Mouse (Mus musculus) frontal cortex, adult (tissue): Measurements from ENCODE around the gene Gm44502.
"Not testable (repeated sequence)": the region's sequence is repeated elsewhere in the genome, so short reads cannot be mapped to it uniquely, and the experiment has no call there.

Source experiments
- ATAC-seq: cut with Nextera tagmentation; 2 replicates; pipeline ENCODE4 v1.9.2; 2017; ENCODE audit warnings: mild to moderate bottlenecking, moderate library complexity, mixed read lengths; ENCODE audit not compliant: low TSS enrichment

Gene Gm44502

GRCm38 (mm10) chr15:89453865-89454478 is 24.5 kb upstream of the Gm44502 start, which contains the start of gene Mapk8ip2:
Gene Mapk8ip2, plus strand, starts transcription at chr15:89453913.
- peak; percentile 53 for ATAC-seq

DNA sequence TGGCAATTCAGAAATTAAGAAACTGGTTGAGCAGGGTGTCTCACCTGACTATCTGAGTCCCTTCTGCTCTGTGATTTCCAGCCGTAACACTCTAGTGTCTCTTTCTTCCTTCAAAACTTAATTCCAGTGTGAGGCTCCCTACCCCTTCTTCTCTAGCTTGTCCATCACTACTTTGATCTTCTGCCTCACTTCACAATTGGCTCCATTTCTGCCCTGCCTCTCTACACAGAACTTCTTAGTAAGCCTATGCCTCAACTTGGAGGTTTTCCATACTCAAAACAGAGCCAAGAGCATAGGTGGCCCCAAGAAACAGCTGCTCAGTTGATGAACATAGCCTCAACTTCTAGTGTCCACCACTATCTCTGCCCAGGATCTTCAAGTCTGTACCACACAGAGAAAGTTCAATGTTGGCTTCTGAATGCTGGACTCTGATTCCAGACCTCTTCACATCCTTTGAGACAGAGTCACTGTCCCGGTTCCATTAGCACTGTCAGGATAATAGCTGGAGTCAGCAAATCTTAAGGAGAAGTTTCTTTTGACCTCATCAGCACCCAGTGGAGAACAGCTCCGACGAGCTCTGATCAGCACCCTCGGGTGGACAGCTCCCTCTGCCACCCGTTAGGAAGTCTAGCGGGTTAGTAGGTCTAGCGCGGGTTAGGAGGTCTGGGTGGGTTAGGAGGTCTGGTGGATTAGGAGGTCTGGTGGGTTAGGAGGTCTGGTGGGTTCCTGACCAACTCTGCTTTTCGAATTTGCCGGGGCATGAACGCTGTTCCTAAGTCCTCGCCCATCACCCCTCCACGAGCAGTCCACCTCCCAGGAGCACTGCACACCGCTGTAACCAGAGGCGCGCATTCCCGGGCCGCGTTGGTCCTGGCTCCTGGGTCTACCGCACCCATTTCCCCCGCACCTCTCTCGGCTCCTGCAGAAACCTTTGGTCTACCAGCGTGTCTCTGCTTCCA is 23.7 kb upstream of the Gm44502 start:
- peak; percentile 53 for ATAC-seq

GRCm38 (mm10) chr15:89442486-89443070 is 13.1 kb upstream of the Gm44502 start:
- peak; percentile 62; the same call in 1 of the 2 replicates for ATAC-seq

DNA sequence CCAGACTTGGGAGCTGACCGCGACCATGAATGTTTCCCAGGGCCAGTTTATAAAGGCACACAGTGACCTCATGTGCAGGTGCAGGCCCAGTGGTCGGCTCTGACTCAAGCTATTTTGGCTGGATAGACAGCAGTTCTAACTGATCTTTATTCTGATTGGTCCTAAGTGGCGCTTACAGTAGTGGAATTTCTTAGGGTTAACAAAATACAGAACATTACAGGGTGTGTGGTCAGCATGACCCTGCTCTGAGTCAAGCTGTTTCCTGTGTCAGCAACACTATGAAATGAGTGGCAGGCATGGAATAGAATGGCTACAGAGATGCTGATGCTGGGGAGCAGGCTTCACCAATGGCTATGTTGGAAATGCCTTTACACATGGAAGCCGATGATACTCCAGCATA is 6.4 kb upstream of the Gm44502 start:
- no peak for ATAC-seq

DNA sequence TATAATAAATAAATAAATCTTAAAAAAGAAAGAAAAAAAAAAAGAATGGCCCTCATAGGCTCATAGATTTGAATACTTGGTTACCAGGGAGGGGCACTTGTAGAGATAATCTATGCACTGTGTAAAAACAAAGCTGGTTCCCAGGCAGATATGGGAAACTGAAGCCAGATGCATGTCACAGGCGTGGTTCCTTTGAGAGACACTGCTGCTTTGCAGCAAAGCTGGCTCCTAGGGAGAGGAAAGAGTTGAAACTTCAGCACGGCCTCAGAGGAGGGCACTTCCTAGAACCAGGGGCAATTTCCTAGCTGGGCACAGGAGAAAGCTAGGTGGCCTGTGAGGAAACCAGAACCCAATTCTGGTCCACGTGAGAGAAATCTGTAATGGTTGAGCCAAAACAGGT is 4.6 kb upstream of the Gm44502 start:
- ATAC-seq, result no peak

DNA sequence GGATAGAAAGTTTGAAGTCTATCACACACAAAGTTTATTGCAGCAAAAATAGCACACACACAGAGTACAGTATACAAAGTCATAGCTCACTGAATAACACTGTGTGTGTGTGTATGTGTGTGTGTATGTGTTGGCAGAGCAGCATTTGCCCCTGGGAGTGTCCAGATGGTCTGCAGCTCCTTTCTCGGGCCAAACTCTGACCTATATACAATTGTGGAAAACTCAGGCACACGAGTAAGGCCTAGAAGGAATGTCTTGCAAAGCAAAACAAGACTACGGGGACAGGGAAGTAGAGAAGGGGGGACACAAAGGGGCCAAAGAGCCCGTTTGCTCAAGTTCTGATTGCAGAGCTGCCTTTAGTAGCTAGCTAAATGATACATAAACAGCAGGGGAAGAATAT is 3.5 kb upstream of the Gm44502 start:
- ATAC-seq, result no peak

DNA sequence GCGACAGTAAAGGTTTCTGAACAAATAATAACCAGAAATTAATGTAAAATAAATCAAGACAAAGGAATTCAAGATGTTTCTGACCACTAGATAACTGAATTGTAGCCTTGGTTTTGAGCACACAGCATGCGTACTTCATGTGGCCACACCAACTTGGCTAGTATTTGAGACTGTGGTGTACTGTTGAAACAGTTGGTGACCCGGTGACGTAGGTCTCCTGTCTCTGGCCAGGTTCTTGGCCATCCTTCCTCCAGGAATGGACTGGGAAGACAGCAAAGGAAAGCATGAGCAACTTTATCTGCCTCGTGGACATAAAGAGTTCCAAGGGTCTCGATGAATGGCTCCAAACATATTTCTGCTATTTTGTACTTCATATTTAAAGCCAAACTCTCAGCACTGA is 2.3 kb upstream of the Gm44502 start:
- no peak for ATAC-seq

- ATAC-seq, result no peak
These were observed 1.8 kb upstream of the Gm44502 start for GRCm38 (mm10) chr15:89431271-89431670.

DNA sequence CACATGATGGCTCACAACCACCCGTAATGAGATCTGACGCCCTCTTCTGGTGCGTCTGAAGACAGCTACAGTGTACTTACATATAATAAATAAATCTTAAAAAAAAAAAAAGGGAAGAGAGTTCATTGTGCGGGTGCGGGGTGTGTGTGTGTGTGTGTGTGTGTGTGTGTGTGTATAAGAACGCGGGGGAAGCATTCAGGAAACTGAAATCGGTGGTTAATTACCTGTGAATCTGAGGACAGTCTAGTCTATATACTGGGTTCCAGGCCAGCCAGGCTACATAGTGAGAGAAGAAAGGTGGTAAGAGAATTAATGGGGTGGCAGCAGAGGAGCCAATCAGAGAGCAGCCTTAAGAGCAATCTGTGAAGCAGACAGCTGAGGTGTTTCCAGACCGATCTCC is 1.3 kb upstream of the Gm44502 start:
- not testable (repeated sequence) for ATAC-seq

DNA sequence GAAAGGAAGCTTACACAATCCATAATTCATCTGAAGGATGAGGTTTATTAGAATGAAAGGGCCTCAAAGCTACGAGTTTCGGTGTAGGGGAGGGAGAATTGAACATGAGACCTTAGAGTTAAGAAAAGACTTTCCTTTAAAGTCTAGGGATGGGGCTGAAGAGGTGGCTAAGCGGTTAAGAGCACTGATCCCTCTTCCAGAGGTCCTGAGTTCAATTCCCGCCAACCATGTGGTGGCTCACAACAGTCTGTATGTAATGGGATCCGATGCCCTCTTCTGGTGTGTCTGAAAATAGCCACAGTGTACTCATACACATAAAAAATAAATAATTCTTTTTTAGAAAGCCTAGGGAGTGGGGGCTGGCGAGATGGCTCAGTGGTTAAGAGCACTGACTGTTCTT is 845 bp upstream of the Gm44502 start:
- no peak for ATAC-seq

- no peak for ATAC-seq
These were observed 610 bp downstream of the Gm44502 start for GRCm38 (mm10) chr15:89428821-89429351.

- ATAC-seq, result no peak
These were observed 1.2 kb downstream of the Gm44502 start for GRCm38 (mm10) chr15:89428136-89428790.

DNA sequence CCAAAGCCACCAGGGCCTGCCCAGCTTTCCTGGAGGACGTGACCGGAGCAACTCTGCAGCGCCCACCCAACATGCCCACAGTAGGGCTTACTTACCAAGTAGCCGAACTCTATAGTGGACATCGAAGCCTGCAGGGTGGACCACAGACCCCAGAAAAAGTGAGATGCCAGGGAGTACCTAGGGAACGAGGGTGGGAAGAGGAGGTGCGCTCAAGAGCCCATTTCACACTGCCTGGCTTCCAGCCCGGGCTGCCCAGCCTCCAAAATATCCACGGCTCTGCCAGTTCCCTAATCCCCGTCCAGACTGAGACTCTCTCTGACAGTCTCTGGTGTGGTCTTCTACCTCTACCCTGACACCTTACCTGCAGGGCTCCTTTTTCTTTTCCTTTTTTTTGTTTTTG is 2.8 kb downstream of the Gm44502 start:
- no peak for ATAC-seq

DNA sequence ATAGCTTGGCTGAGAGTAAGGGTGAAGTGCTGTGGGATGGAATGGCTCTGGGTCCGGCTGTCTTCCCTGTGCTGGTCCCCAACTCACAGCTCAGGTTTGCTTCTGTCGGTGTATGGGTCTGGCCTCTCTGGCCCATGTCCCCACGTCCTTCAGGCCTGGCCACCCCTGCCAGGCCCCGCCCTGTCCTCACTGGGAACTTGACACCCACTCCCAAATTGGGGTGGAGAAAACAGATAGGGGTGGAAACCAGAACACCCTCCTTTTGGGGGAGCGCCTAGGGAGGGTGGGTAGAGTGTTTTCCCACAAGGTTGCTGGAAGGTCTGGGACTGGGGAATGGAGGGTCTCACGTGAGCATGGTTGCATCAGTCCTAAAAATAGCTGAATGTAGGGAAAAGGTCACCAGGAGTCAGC is 3.8 kb downstream of the Gm44502 start, which contains the start of gene Cpt1b:
Gene Cpt1b (minus strand): TSS at position 153 of the 411 bp plus-strand sequence.
- no peak for ATAC-seq

- no peak for ATAC-seq
These were observed 4.9 kb downstream of the Gm44502 start for GRCm38 (mm10) chr15:89424621-89425020.

DNA sequence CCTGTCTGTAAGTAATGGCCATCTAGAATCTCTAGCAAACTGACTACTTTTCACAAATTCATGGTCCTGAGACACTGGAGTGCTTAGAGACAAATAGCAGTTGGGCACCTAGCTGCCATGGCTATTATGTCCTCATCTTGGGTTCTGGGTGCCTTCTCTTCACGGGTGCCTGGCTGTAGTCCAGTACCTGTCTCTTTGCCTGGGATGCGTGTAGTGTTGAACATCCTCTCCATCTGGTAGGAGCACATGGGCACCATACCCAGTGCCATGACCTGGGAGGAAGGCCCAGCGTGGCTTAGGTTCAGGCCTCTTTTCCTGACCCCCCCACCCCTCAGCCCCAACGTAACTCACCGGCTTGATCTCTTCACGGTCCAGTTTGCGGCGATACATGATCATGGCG is 7.6 kb downstream of the Gm44502 start:
- ATAC-seq, result no peak

DNA sequence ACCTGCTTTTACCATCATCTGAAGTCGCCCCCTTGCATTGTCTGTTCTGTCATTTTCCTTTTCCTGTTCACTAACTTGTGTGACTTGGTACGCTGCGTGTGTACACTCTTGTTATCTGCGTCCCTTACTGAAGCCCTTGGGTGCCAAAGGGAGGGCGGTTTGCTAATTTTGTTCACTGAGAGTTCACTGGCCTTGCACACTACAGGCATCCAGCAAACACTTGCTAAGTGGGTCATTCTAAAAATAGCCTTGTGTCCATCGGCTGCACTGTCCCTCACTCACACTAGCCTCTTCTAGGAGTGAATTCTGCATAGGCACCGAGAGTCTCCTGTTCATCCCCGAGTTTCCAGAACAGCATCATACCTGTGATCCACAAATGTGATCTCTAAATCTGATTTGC is 14.2 kb downstream of the Gm44502 start:
- ATAC-seq, result no peak

DNA sequence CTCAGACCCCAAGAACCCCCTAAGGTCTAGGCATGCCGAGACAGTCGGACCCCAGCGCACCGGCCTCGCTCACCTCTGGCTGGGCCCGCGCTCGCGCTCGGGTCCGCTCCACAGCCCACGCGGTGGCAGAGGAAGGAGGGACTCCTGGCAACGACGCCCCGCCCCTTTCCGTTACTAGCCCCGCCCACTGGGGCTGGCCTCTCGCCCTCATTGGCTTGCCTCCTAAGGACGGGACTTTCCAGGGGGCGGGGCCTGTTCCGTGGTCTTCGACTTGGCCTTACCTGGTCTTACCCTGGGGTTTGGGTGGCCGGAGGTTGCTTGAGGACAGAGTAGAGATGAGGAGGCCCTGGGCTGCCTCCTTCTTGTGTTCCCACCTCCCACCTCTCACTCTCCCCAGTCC is 19.4 kb downstream of the Gm44502 start, which contains the start of gene Syce3:
Gene Syce3 (minus strand): TSS at position 386 of the 400 bp plus-strand sequence.
- ATAC-seq, result no peak

- ATAC-seq, result no peak
These were observed 22.8 kb downstream of the Gm44502 start for GRCm38 (mm10) chr15:89406691-89407090.

DNA sequence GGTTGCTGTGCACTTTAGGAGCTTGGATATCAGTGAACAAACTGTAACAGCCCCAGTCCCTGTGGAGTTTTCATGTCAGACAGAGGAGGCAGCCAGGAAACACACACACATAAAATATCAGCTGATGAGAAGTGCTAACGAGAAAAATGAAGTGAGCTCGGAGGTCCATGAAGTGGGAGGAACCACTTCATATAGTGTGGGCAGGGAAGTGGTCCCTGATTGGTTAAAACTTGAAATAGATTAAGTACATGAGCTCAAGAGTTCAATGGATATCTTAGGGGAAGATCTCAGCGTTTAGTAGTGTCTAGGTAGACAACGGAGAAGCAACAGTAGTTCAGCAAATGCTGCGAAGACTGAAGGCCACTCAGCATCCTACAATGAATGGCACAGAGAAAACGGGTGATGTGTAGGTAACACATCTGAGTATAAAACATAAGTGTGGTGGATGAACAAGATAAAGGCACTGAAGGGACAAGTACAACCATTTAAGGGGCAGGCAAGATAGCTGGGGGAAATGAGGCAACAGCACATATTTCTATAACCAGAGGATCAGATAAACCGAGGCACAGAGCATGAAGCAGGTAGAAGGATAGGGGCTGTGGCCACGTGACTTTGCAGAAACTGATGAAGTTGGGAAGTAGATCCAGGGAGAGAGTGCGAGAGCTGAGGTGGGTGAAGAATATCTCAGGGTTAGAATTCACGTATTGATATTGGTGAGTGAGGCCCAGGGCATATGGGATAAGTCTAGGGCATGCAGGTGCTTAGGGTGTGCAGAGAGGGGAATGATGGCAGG is 24.5 kb downstream of the Gm44502 start:
- ATAC-seq, result no peak

DNA sequence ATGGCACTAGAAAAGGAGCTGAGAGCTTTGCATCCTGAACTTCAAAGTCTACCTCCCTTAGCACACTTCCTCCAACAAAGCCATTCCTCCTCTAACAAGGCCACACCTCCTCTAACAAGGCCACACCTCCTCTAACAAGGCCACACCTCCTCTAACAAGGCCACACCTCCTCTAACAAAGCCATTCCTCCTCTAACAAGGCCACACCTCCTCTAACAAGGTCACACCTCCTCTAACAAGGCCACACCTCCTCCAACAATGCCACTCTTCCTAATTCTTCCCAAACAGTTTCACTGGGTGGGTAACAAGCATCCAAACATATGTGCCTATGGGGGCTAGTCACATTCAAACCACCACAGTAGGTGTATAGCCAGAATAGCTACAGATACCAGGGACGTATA is 27.0 kb downstream of the Gm44502 start:
- ATAC-seq, result no peak
